Mouse (Mus musculus) CH12.LX (cell line): ENCODE results near the gene Stard13. TPM values are rescaled to one million over a fixed set of nuclear protein-coding genes. Genes with fewer than 3 reads are reported as not detected.

ENCODE experiments used
- DNase-seq: peaks from one replicate; pipeline ENCODE4 v3.0.0-alpha.2; 2013; ENCODE audit errors: extremely low read depth
- H3K27ac ChIP-seq: 2 replicates; pipeline ENCODE4 v1.5.1; 2012; ENCODE audit warnings: low read depth, mild to moderate bottlenecking, control low read depth, moderate library complexity; ENCODE audit not compliant: insufficient read depth
- H3K27me3 ChIP-seq: replicated peaks from 2 replicates; pipeline ENCODE3; 2012; ENCODE audit warnings: inconsistent platforms
- H3K36me3 ChIP-seq, 2 experiments: replicated peaks in 1 of 2; 2 replicates each; pipeline versions ENCODE3 to v1.6.1; 2012; ENCODE audit warnings: inconsistent platforms in 1 of 2, low read length in 1 of 2, mild to moderate bottlenecking in 1 of 2, mixed read lengths in 1 of 2, moderate library complexity in 1 of 2; ENCODE audit not compliant: control insufficient read depth in 1 of 2, insufficient read depth in 1 of 2
- H3K4me1 ChIP-seq, 2 experiments: 2 replicates each; pipeline ENCODE4 v1.6.1; 2012; ENCODE audit warnings: inconsistent platforms in 1 of 2, moderate library complexity in 1 of 2; ENCODE audit not compliant: insufficient read depth in 2 of 2, control insufficient read depth in 1 of 2
- H3K4me2 ChIP-seq: 2 replicates; pipeline ENCODE4 v1.6.1; 2012; ENCODE audit warnings: low read depth, mild to moderate bottlenecking, control low read depth; ENCODE audit not compliant: poor library complexity, insufficient read depth, severe bottlenecking
- H3K4me3 ChIP-seq, 3 experiments: fragments of 150-350 bp in 1 of 3; sonication (generic) in 1 of 3; replicated peaks in 1 of 3; 2 replicates each; pipeline versions ENCODE3 to v1.5.1; 2011 to 2012; ENCODE audit warnings: low read depth in 2 of 3, low read length in 2 of 3, mild to moderate bottlenecking in 2 of 3, moderate library complexity in 2 of 3, control low read depth in 1 of 3, improper control_type of control experiment in 1 of 3, inconsistent platforms in 1 of 3, mixed read lengths in 1 of 3; ENCODE audit not compliant: poor library complexity in 1 of 3
- H3K79me2 ChIP-seq: replicated peaks from 2 replicates; pipeline ENCODE4 v1.6.1; 2012; ENCODE audit warnings: mild to moderate bottlenecking, moderate library complexity; ENCODE audit not compliant: control insufficient read depth, poor library complexity, insufficient read depth, severe bottlenecking; ENCODE audit errors: extremely low read depth
- H3K9ac ChIP-seq: 2 replicates; pipeline ENCODE4 v1.6.1; 2012; ENCODE audit warnings: low read depth, mild to moderate bottlenecking, control low read depth, moderate library complexity; ENCODE audit not compliant: insufficient read depth
- H3K9me3 ChIP-seq: replicated peaks from 2 replicates; pipeline ENCODE3; 2012; ENCODE audit warnings: low read length, inconsistent platforms, mixed read lengths
- BHLHE40 ChIP-seq: IDR thresholded peaks from 2 replicates; pipeline ENCODE4 v1.6.1; 2011; ENCODE audit warnings: mild to moderate bottlenecking, low read depth, low read length, improper control_type of control experiment
- HCFC1 ChIP-seq: IDR thresholded peaks from 2 replicates; pipeline ENCODE4 v1.6.1; 2012; ENCODE audit warnings: low read depth, mild to moderate bottlenecking, inconsistent platforms, low read length, improper control_type of control experiment
- MAX ChIP-seq: IDR thresholded peaks from 2 replicates; pipeline ENCODE4 v1.6.1; 2011; ENCODE audit warnings: low read length, improper control_type of control experiment
- MAZ ChIP-seq: IDR thresholded peaks from 2 replicates; pipeline ENCODE4 v1.6.1; 2012; ENCODE audit warnings: low read depth, mild to moderate bottlenecking, inconsistent platforms, low read length, improper control_type of control experiment, moderate library complexity
- MXI1 ChIP-seq: IDR thresholded peaks from 2 replicates; pipeline ENCODE4 v1.6.1; 2011; ENCODE audit warnings: mild to moderate bottlenecking, low read depth, low read length, improper control_type of control experiment
- NRF1 ChIP-seq: IDR thresholded peaks from 2 replicates; pipeline ENCODE4 v1.6.1; 2014; ENCODE audit warnings: low read depth, mild to moderate bottlenecking, inconsistent platforms, low read length, improper control_type of control experiment, moderate library complexity
- POLR2AphosphoS2 ChIP-seq: IDR thresholded peaks from 2 replicates; pipeline ENCODE4 v1.6.1; 2011; ENCODE audit warnings: low read depth, low read length, improper control_type of control experiment
- RCOR1 ChIP-seq: conservative IDR thresholded peaks from 2 replicates; pipeline ENCODE4 v1.6.1; 2012; ENCODE audit warnings: low read depth, mild to moderate bottlenecking, inconsistent platforms, low read length, improper control_type of control experiment
- TBP ChIP-seq: conservative IDR thresholded peaks from 2 replicates; pipeline ENCODE4 v1.6.1; 2011; ENCODE audit warnings: low read depth, low read length, improper control_type of control experiment
- USF1 ChIP-seq: IDR thresholded peaks from 2 replicates; pipeline ENCODE4 v1.6.1; 2014; ENCODE audit warnings: low read depth, mild to moderate bottlenecking, inconsistent platforms, low read length, improper control_type of control experiment
- USF2 ChIP-seq: conservative IDR thresholded peaks from 2 replicates; pipeline ENCODE4 v1.6.1; 2011; ENCODE audit warnings: low read depth, low read length, improper control_type of control experiment
- dilution Hi-C: fragments of 300-500 bp; cut with MboI; formaldehyde crosslinking; loops from 2 replicates; pipeline ENCODE4 v1.14.3; 2020; ENCODE audit warnings: low sequenced_read_pairs; ENCODE audit not compliant: extremely low pct_unique_long_range_greater_than_20kb, extremely low pct_ligation_motif_present
- in situ Hi-C: fragments of 300-500 bp; cut with MboI; formaldehyde crosslinking; loops from 3 replicates; pipeline ENCODE4 v1.14.3; 2019; ENCODE audit warnings: low sequenced_read_pairs, low pct_ligation_motif_present, low pct_unique_long_range_greater_than_20kb, mixed read lengths
- polyA plus RNA-seq: library from polyadenylated mRNA; unstranded; fragments of >175 nt; gene quantifications from 2 replicates; pipeline ENCODE4 v1.2.1, GENCODE M21; 2012; ENCODE audit warnings: low read depth; ENCODE audit not compliant: insufficient read length
- total RNA-seq, 2 experiments: library from RNA; depleted of rRNA; stranded (reverse); fragments of 300-350 nt in 1 of 2; fragments of >200 nt in 1 of 2; gene quantifications; 2 replicates each; pipeline ENCODE4 v1.2.3; 2012 to 2014

Gene Stard13
- total and polyA plus RNA-seq, 3 experiments, result 33.5 to 154 (median 73.6) TPM

DNA sequence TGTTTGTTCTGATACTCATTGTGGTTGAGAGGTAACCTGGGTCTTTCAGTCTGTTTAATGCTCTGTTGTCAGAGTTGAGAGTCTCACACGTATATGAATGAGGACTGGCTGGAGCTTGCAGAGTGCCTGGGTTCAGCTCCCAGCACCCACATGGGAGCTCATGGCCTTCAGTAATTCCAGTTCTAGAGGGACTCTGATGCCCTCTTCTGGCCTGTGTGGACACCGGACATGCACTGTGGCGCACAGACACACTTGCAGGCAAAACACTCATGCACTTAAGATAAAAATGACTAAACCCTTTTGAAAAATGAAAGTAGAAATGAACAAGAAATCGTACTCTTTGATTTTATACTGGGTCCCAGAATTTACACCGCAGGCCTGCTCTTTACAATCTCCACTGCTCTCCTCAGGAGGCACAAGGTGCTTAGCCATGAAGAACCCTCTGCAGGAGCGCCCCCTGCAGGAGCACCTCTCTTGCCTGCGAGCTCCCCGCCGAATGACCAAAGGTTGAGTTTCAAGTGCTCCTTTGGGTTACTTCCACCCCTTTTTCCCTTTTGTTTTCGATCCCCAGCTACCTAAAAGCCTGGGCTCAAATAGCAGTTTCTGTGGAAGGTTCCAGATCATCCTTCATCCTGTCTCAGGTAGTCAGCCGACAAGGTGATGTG is 178.1 kb downstream of the Stard13 start:
- Histone ChIP-seq H3K4me2 (no peak overlapping the region), H3K36me3 (peaks cover 80 to 99% of the 10 kb centered on the region in 2 experiments), H3K27ac (no peak overlapping the region), H3K9me3 (peaks cover 9% of the 10 kb centered on the region), H3K9ac (no peak overlapping the region), H3K27me3 (no peaks in the 10 kb centered on the region), H3K4me1 (no peaks in the 10 kb centered on the region), H3K4me3 (no peak overlapping the region), H3K79me2 (peaks cover 1% of the 10 kb centered on the region; the same call in 1 of the 2 replicates)
- no peak for DNase-seq
- dilution Hi-C loops, result no loop called here
- TF ChIP-seq POLR2AphosphoS2 (no peak), TBP (no peak)
- in situ Hi-C loops, result no loop called here

DNA sequence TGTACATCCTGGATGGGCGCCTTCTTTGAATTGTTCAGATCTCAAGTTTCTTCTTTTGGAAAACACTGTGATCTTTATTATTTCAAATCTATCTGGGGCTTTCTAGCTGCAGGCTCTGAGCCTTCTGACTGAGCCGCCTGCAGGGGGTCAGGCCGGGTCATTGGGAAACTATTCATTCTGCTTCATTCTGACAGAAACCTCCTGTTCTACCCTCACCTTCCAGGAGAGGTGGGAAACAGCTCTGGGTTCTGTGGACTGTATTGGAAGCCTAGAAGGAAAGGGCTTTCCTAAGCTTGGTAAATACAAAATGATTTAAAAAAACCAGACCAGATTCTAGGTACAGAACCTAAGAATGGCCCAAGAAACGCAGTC is 178.9 kb downstream of the Stard13 start:
- Histone ChIP-seq H3K27me3 (no peaks in the 10 kb centered on the region), H3K4me2 (no peak overlapping the region), H3K27ac (no peak overlapping the region), H3K4me1 (no peaks in the 10 kb centered on the region), H3K36me3 (peaks cover 79 to 96% of the 10 kb centered on the region in 2 experiments), H3K4me3 (no peak overlapping the region)
- dilution Hi-C loops, result no loop called here
- in situ Hi-C loops, result no loop called here
- no peak for DNase-seq
- TF ChIP-seq NRF1 (no peak), RCOR1 (no peak), MXI1 (no peak), USF2 (no peak), MAX (no peak), HCFC1 (no peak)
- TF ChIP-seq, all 38 proteins: peak for 0
- no peak overlapping the region for H3K9ac ChIP-seq
- peaks cover 9% of the 10 kb centered on the region for H3K9me3 ChIP-seq
- no peaks in the 10 kb centered on the region; the same call in 1 of the 2 replicates for H3K79me2 ChIP-seq

DNA sequence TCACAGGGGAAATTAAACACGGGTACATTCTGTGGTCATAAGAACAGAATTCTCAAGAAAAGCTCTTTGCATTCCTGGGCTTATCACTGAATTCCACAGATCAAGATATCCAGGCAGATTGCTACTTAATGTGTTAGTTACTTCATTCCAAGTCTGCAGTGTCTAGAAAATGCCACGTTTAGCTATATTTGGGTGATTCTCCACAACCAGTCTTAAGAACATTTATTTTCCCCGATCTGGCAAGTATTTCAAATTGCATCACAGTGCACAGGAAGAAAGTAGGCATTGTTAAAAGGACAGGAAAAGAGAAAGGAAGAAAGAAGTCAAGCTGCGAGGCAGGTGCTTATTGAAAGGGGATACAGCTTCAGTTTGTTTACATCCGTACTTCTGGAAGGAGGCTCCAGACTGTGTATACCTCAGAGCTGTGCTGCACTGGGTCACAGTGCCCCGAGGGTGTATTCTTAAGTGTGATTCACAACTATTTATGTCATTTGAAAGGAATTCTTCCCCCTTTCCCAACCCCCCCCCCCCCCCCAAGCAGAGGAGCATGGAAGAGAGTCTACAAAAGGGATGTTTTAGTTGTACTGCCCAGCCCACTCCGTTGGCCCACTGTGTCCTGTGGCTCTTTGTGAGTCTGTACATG is 179.4 kb downstream of the Stard13 start:
- DNase-seq, result no peak
- Histone ChIP-seq H3K4me2 (no peak overlapping the region), H3K27me3 (no peaks in the 10 kb centered on the region), H3K79me2 (no peaks in the 10 kb centered on the region; the same call in 1 of the 2 replicates), H3K4me1 (no peaks in the 10 kb centered on the region), H3K9me3 (peaks cover 9% of the 10 kb centered on the region), H3K9ac (no peak overlapping the region), H3K36me3 (peaks cover 79 to 96% of the 10 kb centered on the region in 2 experiments), H3K4me3 (no peak overlapping the region), H3K27ac (no peak overlapping the region)
- dilution Hi-C loops (no loop called here), in situ Hi-C loops (no loop called here)
- TF ChIP-seq BHLHE40 (no peak), MAZ (no peak), USF1 (no peak)
